Mouse (Mus musculus): ENCODE results near the gene Crocc2. TPM values are rescaled to one million over a fixed set of nuclear protein-coding genes. Genes with fewer than 3 reads are reported as not detected.

Crocc2 gene
- polyA plus RNA-seq, 1 experiment from 2014 or later: 0.15 TPM

DNA sequence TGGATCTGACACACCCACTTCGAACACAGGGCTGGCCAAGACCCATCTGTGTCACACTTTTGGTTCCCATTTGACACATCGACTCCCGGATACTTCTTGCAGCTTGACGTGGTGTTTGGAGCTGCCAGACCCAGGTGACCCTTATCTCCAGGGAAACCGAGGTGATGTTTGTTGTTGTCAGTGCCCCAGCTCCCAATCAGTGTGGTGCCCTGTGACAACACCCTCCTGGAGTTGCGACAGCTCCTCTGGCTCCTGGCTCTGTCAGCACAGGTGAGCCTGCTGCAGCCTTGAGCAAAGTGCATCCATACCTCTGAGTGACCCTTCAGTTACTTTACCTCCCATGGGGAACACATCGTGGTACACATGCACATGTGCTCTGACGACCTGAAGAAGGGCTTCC lies 35.8 kb upstream of the Crocc2 start:
- no peak for ATAC-seq (ENCODE audit: insufficient read depth, low FRiP score, low TSS enrichment)
- 65% methylated on average over 8 of the region's 8 CpGs for WGBS
- no peak overlapping the region for H3K27ac ChIP-seq (ENCODE audit: low read depth, low read length)

DNA sequence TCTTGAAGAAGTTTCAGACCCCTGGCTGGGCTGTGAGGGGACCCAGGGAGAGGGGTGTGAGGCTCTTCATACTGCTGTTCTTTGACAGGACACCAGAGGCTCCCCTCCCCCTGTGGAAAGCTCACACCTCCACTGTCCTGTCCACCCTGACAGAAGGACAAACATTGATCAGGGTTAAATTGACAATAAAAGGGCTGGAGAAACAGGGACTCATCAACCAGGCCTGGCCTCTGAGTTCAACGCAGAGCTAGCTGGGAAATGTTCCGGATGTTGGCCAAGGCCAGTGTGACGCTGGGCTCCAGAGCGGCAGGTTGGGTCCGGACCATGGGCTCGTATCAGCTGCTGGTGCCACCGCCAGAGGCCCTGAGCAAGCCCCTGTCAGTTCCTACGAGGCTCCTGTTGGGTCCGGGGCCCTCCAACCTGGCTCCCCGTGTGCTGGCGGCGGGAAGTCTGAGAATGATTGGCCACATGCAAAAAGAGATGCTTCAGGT lies 33.4 kb upstream of the Crocc2 start, which contains the start of gene Agxt:
Agxt (plus strand) TSS at position 205 of the 491 bp plus-strand sequence.
- DNase-seq (ENCODE audit: low spot score): no peak
- Histone ChIP-seq H3K9me3 (ENCODE audit: control insufficient read depth, low read length) (no peaks in the 10 kb centered on the region), H3K27me3 (ENCODE audit: control insufficient read depth, insufficient read depth, low read length) (no peaks in the 10 kb centered on the region), H3K27ac (ENCODE audit: low read depth, low read length) (no peak within 1 kb of the TSS), H3K4me1 (ENCODE audit: control insufficient read depth, insufficient read depth, low read length) (no peaks in the 10 kb centered on the region; the same call in 1 of the 2 replicates), H3K4me3 (ENCODE audit: low read depth, low read length) (no peak within 1 kb of the TSS), H3K36me3 (ENCODE audit: control insufficient read depth, insufficient read depth, low read length) (no peaks in the 10 kb centered on the region), H3K9ac (ENCODE audit: low read length) (no peak within 1 kb of the TSS), H3K4me2 (ENCODE audit: low read depth) (no peak within 1 kb of the TSS)
- WGBS: 86% methylated on average over 12 of the region's 12 CpGs
- ATAC-seq (ENCODE audit: insufficient read depth, low FRiP score, low TSS enrichment): no peak

More for the DNA sequence above, 35.8 kb upstream of the Crocc2 start:
- DNase-seq (ENCODE audit: low spot score): no peak
- no peak overlapping the region for H3K4me2 ChIP-seq (ENCODE audit: low read depth)
- H3K4me1 ChIP-seq (ENCODE audit: control insufficient read depth, insufficient read depth, low read length): no peaks in the 10 kb centered on the region; the same call in 1 of the 2 replicates
- no peaks in the 10 kb centered on the region for H3K9me3 ChIP-seq (ENCODE audit: control insufficient read depth, low read length)
- no peak overlapping the region for H3K9ac ChIP-seq (ENCODE audit: low read length)
- no peaks in the 10 kb centered on the region for H3K27me3 ChIP-seq (ENCODE audit: control insufficient read depth, insufficient read depth, low read length)
- H3K36me3 ChIP-seq (ENCODE audit: control insufficient read depth, insufficient read depth, low read length): no peaks in the 10 kb centered on the region
- no peak overlapping the region for H3K4me3 ChIP-seq (ENCODE audit: low read depth, low read length)

DNA sequence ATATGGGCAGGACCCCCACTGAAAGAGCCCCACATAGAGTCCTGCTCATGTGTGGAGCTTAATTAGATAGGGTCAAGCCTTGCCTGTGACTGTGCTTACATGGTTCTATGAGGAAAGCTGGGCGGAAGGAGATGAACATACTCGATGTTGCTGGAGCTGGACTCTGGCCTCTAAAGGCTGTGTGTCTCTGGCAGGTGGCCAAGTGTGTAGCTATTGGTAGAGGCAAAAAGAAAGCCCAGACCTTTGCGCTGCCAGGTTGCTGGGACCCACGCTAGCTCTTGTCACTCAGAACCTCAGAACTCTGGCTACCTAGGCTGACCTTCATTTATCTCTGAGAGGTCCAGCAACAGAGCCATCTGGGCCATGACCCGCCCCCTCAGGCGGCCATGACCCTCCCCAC lies 30.0 kb upstream of the Crocc2 start:
- WGBS: 94% methylated on average over 6 of the region's 6 CpGs
- DNase-seq (ENCODE audit: low spot score): no peak
- H3K4me3 ChIP-seq (ENCODE audit: low read depth, low read length): no peak overlapping the region

DNA sequence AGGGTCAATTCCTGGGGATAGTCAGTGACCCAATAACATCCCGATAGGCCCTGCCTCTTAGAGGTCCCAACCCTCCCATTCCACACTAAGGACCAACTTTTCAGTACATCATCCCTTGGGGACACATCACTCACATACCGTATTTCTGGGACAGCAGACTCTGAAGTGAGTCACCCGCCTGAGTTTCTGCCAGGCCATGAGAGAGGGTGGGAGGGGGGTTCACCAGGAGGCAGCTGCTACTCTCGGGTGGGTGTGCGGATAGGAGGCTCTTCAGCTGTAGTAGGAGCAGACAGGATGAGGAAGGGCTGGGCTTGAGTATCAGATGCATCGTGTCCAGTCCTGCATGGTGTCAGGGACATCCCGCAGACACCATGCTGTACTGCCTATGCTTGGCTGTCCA lies 28.8 kb upstream of the Crocc2 start:
- no peaks in the 10 kb centered on the region for H3K27me3 ChIP-seq (ENCODE audit: control insufficient read depth, insufficient read depth, low read length)
- no peaks in the 10 kb centered on the region; the same call in 1 of the 2 replicates for H3K4me1 ChIP-seq (ENCODE audit: control insufficient read depth, insufficient read depth, low read length)
- H3K36me3 ChIP-seq (ENCODE audit: control insufficient read depth, insufficient read depth, low read length): no peaks in the 10 kb centered on the region
- no peaks in the 10 kb centered on the region for H3K9me3 ChIP-seq (ENCODE audit: control insufficient read depth, low read length)
- H3K9ac ChIP-seq (ENCODE audit: low read length): no peak overlapping the region
- no peak overlapping the region for H3K4me3 ChIP-seq (ENCODE audit: low read depth, low read length)
- no peak overlapping the region for H3K4me2 ChIP-seq (ENCODE audit: low read depth)
- DNase-seq (ENCODE audit: low spot score): no peak
- no peak for ATAC-seq (ENCODE audit: insufficient read depth, low FRiP score, low TSS enrichment)
- WGBS: 90% methylated on average over 7 of the region's 7 CpGs
- H3K27ac ChIP-seq (ENCODE audit: low read depth, low read length): no peak overlapping the region

More for the DNA sequence above, 30.0 kb upstream of the Crocc2 start:
- H3K27me3 ChIP-seq (ENCODE audit: control insufficient read depth, insufficient read depth, low read length): no peaks in the 10 kb centered on the region
- H3K9me3 ChIP-seq (ENCODE audit: control insufficient read depth, low read length): no peaks in the 10 kb centered on the region
- no peaks in the 10 kb centered on the region; the same call in 1 of the 2 replicates for H3K4me1 ChIP-seq (ENCODE audit: control insufficient read depth, insufficient read depth, low read length)
- ATAC-seq (ENCODE audit: insufficient read depth, low FRiP score, low TSS enrichment): no peak
- no peaks in the 10 kb centered on the region for H3K36me3 ChIP-seq (ENCODE audit: control insufficient read depth, insufficient read depth, low read length)
- H3K9ac ChIP-seq (ENCODE audit: low read length): no peak overlapping the region
- no peak overlapping the region for H3K4me2 ChIP-seq (ENCODE audit: low read depth)
- no peak overlapping the region for H3K27ac ChIP-seq (ENCODE audit: low read depth, low read length)

DNA sequence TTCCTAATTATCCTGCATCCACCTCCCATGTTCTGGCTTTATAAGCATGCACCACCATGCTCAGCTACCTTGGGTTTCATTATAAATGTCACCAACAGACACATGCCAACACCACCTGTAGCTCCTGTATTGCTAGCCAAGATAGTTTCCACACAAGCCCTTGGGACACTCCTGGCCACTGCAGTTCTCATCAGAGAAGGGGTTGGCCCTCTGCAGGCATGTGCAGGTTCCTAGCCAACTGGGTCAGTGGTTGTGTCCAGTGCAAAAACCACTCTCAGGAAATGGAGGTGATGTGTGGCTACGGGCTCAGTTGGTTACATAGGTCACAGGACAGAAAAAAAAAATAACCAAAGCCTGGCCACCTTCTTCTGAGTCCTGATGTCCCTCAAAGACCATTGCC lies 25.7 kb upstream of the Crocc2 start:
- no peak overlapping the region for H3K27ac ChIP-seq (ENCODE audit: low read depth, low read length)
- no peaks in the 10 kb centered on the region for H3K9me3 ChIP-seq (ENCODE audit: control insufficient read depth, low read length)
- H3K4me1 ChIP-seq (ENCODE audit: control insufficient read depth, insufficient read depth, low read length): no peaks in the 10 kb centered on the region
- H3K4me3 ChIP-seq (ENCODE audit: low read depth, low read length): no peak overlapping the region
- DNase-seq (ENCODE audit: low spot score) (no peak), ATAC-seq (ENCODE audit: insufficient read depth, low FRiP score, low TSS enrichment) (no peak)
- H3K36me3 ChIP-seq (ENCODE audit: control insufficient read depth, insufficient read depth, low read length): no peaks in the 10 kb centered on the region
- no peaks in the 10 kb centered on the region for H3K27me3 ChIP-seq (ENCODE audit: control insufficient read depth, insufficient read depth, low read length)
- no peak overlapping the region for H3K9ac ChIP-seq (ENCODE audit: low read length)
- H3K4me2 ChIP-seq (ENCODE audit: low read depth): no peak overlapping the region
- WGBS: 91% methylated on average over 1 of the region's 1 CpGs

DNA sequence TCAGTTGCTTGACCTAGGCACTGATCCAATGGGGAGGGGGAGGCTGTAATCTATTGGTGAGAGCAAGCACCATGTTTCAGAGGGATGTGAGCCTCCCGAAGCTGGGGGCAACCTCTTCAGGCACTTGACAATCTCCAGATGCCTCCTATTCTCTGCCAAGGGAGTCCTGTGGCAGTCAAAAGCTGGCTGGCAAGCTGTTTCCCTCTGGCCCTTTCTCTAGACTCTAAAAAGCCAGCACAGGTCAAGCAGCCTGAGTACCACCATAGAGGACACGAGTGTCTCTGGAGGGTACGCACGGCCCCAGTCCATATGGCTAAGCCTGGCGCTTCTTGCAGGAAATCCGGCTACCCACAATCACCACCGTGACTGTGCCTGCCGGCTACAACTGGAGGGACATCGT lies 24.3 kb upstream of the Crocc2 start:
- 86% methylated on average over 9 of the region's 9 CpGs for WGBS

DNA sequence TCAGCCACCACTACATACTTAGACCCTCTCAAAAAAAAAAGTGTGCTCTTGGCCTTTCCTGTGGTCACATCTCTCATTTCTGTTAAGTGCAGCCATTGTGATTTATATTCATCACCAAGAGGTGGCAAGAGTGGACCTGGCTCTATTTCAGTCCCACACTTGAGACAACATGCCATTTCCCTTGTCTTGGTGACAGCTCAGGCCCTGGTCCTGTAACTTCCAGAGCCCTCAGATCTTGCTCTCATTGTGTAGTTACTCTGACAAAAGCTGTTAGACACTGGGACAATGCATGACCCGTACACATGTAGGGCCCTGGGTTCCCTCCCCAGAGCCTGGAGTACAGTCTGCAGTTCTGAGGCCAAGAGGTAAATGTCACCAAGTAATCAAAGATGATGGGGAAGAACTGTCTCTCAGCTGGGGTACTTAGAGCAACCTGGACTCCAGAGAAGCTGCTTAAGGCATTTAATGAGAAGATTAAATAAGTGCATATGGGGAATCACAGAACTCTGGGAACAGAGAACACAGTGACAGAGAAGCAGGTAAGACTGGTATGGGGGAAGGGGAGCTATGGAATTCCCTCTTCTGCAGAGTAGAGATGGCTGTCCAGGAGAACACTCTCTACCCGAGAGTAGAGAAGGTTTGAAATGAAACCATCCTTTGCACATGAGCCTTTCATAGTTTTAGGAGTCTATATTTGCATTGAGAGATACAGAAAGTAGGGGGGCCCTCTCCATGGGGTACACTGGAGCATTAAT lies 17.4 kb upstream of the Crocc2 start:
- Histone ChIP-seq H3K4me3 (ENCODE audit: low read depth, low read length) (no peak overlapping the region), H3K27ac (ENCODE audit: low read depth, low read length) (no peak overlapping the region), H3K4me2 (ENCODE audit: low read depth) (no peak overlapping the region), H3K36me3 (ENCODE audit: control insufficient read depth, insufficient read depth, low read length) (no peaks in the 10 kb centered on the region), H3K9ac (ENCODE audit: low read length) (no peak overlapping the region), H3K4me1 (ENCODE audit: control insufficient read depth, insufficient read depth, low read length) (no peaks in the 10 kb centered on the region), H3K27me3 (ENCODE audit: control insufficient read depth, insufficient read depth, low read length) (no peaks in the 10 kb centered on the region), H3K9me3 (ENCODE audit: control insufficient read depth, low read length) (no peaks in the 10 kb centered on the region)
- WGBS: 68% methylated on average over 2 of the region's 2 CpGs
- no peak for DNase-seq (ENCODE audit: low spot score)
- ATAC-seq (ENCODE audit: insufficient read depth, low FRiP score, low TSS enrichment): no peak

More for the DNA sequence above, 24.3 kb upstream of the Crocc2 start:
- H3K4me3 ChIP-seq (ENCODE audit: low read depth, low read length): no peak overlapping the region
- H3K27ac ChIP-seq (ENCODE audit: low read depth, low read length): no peak overlapping the region
- H3K4me1 ChIP-seq (ENCODE audit: control insufficient read depth, insufficient read depth, low read length): no peaks in the 10 kb centered on the region
- ATAC-seq (ENCODE audit: insufficient read depth, low FRiP score, low TSS enrichment) (no peak), DNase-seq (ENCODE audit: low spot score) (no peak)
- H3K27me3 ChIP-seq (ENCODE audit: control insufficient read depth, insufficient read depth, low read length): no peaks in the 10 kb centered on the region
- no peak overlapping the region for H3K4me2 ChIP-seq (ENCODE audit: low read depth)
- no peak overlapping the region for H3K9ac ChIP-seq (ENCODE audit: low read length)
- no peaks in the 10 kb centered on the region for H3K36me3 ChIP-seq (ENCODE audit: control insufficient read depth, insufficient read depth, low read length)
- H3K9me3 ChIP-seq (ENCODE audit: control insufficient read depth, low read length): no peaks in the 10 kb centered on the region

DNA sequence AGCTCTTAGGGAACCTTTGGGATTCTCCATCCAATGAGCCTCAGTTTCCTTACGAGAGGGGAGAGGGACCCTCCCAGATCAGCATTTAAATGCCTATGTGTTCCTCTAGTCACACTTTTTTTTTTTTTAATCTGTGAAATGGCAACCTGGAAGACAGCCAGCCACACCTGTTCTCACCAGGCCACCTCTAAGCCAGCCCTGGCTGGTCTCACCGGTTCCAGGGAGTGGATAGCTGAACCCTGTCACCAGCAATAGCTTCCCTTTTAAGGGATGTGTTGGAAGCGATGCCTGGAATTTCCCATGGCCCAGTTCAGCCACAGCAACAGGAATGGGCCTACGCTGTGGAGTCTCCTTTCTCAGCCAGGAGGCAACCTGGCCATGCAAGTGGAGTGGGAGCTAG lies 11.0 kb upstream of the Crocc2 start:
- Histone ChIP-seq H3K4me1 (ENCODE audit: control insufficient read depth, insufficient read depth, low read length) (no peaks in the 10 kb centered on the region), H3K36me3 (ENCODE audit: control insufficient read depth, insufficient read depth, low read length) (no peaks in the 10 kb centered on the region), H3K9me3 (ENCODE audit: control insufficient read depth, low read length) (no peaks in the 10 kb centered on the region), H3K27me3 (ENCODE audit: control insufficient read depth, insufficient read depth, low read length) (no peaks in the 10 kb centered on the region), H3K4me3 (ENCODE audit: low read depth, low read length) (no peak overlapping the region), H3K9ac (ENCODE audit: low read length) (no peak overlapping the region), H3K4me2 (ENCODE audit: low read depth) (no peak overlapping the region), H3K27ac (ENCODE audit: low read depth, low read length) (no peak overlapping the region)
- ATAC-seq (ENCODE audit: insufficient read depth, low FRiP score, low TSS enrichment): no peak
- no peak for DNase-seq (ENCODE audit: low spot score)
- 90% methylated on average over 4 of the region's 4 CpGs for WGBS

DNA sequence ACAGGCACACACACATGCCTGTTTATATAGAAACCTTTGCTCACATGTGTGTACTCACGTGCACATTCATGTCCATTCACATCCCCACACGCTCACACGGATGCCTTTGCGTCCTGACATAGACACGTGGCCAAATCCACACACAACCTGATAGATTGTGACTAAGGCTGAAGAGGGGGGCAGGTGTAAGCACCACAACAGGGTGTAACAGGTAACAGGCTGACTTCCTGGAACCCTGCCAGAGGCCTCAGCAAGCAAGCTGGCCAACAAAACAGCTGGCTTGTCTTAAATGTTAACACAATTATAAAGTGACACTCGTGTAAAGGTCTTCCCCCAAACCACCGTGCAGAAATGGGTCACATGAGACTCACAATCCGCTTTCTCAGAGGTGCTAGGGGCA lies 9.6 kb upstream of the Crocc2 start:
- no peak for ATAC-seq (ENCODE audit: insufficient read depth, low FRiP score, low TSS enrichment)
- H3K4me1 ChIP-seq (ENCODE audit: control insufficient read depth, insufficient read depth, low read length): no peaks in the 10 kb centered on the region
- H3K9me3 ChIP-seq (ENCODE audit: control insufficient read depth, low read length): no peaks in the 10 kb centered on the region
- 89% methylated on average over 8 of the region's 8 CpGs for WGBS
- H3K4me2 ChIP-seq (ENCODE audit: low read depth): no peak overlapping the region
- no peak overlapping the region for H3K4me3 ChIP-seq (ENCODE audit: low read depth, low read length)
- H3K27me3 ChIP-seq (ENCODE audit: control insufficient read depth, insufficient read depth, low read length): no peaks in the 10 kb centered on the region
- H3K36me3 ChIP-seq (ENCODE audit: control insufficient read depth, insufficient read depth, low read length): no peaks in the 10 kb centered on the region
- H3K27ac ChIP-seq (ENCODE audit: low read depth, low read length): no peak overlapping the region
- no peak for DNase-seq (ENCODE audit: low spot score)
- no peak overlapping the region for H3K9ac ChIP-seq (ENCODE audit: low read length)
